Mouse (Mus musculus) heart, postnatal 0 days (tissue): ENCODE data around the gene Ccdc169.

ENCODE experiments used
- CTCF ChIP-seq: IDR thresholded peaks from 2 replicates; pipeline ENCODE4 v1.5.1; 2016; ENCODE audit warnings: antibody characterized with exemption, control low read depth, low read depth
- EP300 ChIP-seq: IDR thresholded peaks from 2 replicates; pipeline ENCODE4 v1.6.1; 2016; ENCODE audit warnings: antibody characterized with exemption, low read depth

DNA sequence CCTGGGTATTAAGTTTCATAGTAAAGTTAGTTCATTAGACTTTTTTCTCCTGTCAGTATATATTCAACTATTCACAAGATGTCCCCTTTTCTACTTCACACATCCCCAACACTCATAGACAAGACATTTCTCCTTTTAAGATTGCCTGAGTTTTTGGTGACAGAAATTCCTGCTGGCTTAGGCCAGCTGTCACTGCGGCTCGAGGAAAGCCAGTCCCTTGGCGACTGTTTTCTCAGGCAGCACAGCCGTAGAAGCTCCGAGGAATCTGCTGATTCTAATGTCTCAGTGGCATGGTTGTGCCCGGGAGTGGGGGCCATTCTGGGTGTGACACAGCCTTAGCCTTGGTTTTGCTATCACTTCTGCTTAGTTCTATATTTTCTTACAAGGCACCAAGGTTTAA is 40.1 kb downstream of the Ccdc169 start:
- TF ChIP-seq EP300 (no peak), CTCF (no peak)
